Mouse (Mus musculus) erythroblast, embryonic 14.5 days (primary cell): ENCODE measurements around the gene Wdtc1.

Experiments used
- GATA1 ChIP-seq: IDR thresholded peaks from 2 replicates; pipeline ENCODE4 v1.6.1; 2012; ENCODE audit warnings: low read length, inconsistent platforms, mixed read lengths
- TAL1 ChIP-seq: IDR thresholded peaks from 3 replicates; pipeline ENCODE4 v1.6.1; 2012; ENCODE audit warnings: low read length, inconsistent platforms, mixed read lengths

DNA sequence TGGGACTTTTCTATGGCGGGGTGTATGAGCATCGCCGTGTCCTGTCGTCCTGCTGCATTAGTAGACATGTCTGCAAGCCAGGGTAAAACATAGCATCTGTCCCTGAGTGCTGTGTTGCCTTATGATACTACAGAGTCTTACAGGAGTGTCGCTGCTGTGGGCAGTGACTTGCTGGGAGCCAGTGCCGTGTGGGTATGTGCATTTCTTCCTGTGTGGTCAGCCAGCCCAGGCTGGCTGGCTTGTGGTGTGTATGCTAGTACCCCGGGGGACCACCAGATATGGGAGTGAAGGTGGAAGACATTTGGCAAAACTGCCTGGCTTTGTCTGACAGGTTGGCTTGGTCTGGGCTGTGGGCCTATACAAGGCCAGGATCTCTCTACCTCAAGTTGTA, 90.9 kb downstream of the Wdtc1 start:
- TF ChIP-seq GATA1 (no peak), TAL1 (no peak)
